Mouse (Mus musculus) inflammation-experienced regulatory T-cells, adult 16 weeks (primary cell): ENCODE results near the gene Ep300. TPM values are rescaled to one million over a fixed set of nuclear protein-coding genes. Genes with fewer than 3 reads are reported as not detected.

ENCODE experiments used
- polyA plus RNA-seq: library from polyadenylated mRNA; unstranded; fragments of 100-300 nt; shearing (Covaris generic); gene quantifications from one replicate; pipeline ENCODE4 v1.2.1, GENCODE M21; 2017

The Ep300 gene
- 33.3 TPM for polyA plus RNA-seq

GRCm38 (mm10) chr15:81584913-81585745, at the start of gene Ep300:
TSS of gene Ep300 (plus strand) at chr15:81585351.

GRCm38 (mm10) chr15:81663697-81664561, 78.8 kb downstream of the Ep300 start, which contains the start of gene L3mbtl2:
TSS of gene L3mbtl2 (plus strand) at chr15:81663889.

GRCm38 (mm10) chr15:81697175-81697574, 112.0 kb downstream of the Ep300 start, which contains the start of gene Chadl:
TSS of gene Chadl (minus strand) at chr15:81697287.

Other genes with a start within 250 kb of the Ep300 start
- gene Slc25a17, start 224.5 kb upstream of the Ep300 start, polyA plus RNA-seq, result 72.0 TPM
- 161 TPM for gene St13, start 185.3 kb upstream of the Ep300 start, polyA plus RNA-seq
- gene Xpnpep3, start 185.2 kb upstream of the Ep300 start, polyA plus RNA-seq, result 14.0 TPM
- 0.71 TPM for gene Dnajb7, start 177.1 kb upstream of the Ep300 start, polyA plus RNA-seq
- gene Rbx1, start 119.1 kb upstream of the Ep300 start, polyA plus RNA-seq, result 351 TPM
- gene L3mbtl2, start 78.5 kb downstream of the Ep300 start, polyA plus RNA-seq, result 42.5 TPM
- 3.9 TPM for gene Chadl, start 111.9 kb downstream of the Ep300 start, polyA plus RNA-seq
- gene Zc3h7b, start 159.7 kb downstream of the Ep300 start, polyA plus RNA-seq, result 5.7 TPM
- 88.9 TPM for gene Rangap1, start 160.2 kb downstream of the Ep300 start, polyA plus RNA-seq
- 22.9 TPM for gene Tef, start 217.1 kb downstream of the Ep300 start, polyA plus RNA-seq